Mouse (Mus musculus): ENCODE measurements around the gene Sf3b2. TPM values are rescaled to one million over a fixed set of nuclear protein-coding genes. Genes with fewer than 3 reads are reported as not detected.
"Not testable (repeated sequence)": the region's sequence is repeated elsewhere in the genome, so short reads cannot be mapped to it uniquely, and the experiment has no call there.

Sf3b2 gene
- polyA plus RNA-seq, 1 experiment from 2014 or later, result 322 TPM

DNA sequence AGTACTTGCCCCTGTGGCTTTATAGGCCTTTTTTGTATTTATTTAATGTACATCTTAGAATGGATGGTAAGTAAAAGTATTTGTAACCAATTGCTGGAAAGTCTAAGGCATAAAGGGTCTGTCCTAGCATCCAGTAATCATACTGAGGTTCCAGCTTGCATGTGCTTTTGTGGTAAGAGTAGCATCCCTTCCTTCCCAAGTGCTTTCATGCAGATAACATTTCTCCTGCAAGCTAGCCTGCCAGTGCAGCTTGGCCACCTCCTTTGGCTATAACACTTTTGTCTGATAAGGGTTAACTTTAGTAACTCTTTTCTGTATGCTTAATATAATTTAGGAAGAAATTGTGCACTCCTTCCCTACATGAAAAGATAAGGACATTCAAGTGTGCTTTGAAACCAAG, 27.2 kb downstream of the Sf3b2 start:
- Histone ChIP-seq H3K27ac (ENCODE audit: low read length) (no peak overlapping the region), H3K27me3 (ENCODE audit: control insufficient read depth, insufficient read depth, low read depth, low read length) (no peaks in the 10 kb centered on the region), H3K4me3 (ENCODE audit: low read length) (no peak overlapping the region), H3K36me3 (ENCODE audit: control insufficient read depth, insufficient read depth, low read length) (no peaks in the 10 kb centered on the region), H3K4me1 (replicated peaks; ENCODE audit: control insufficient read depth, insufficient read depth, low read length) (peaks cover 6% of the 10 kb centered on the region), H3K4me2 (ENCODE audit: low read depth, low read length) (no peak overlapping the region), H3K9me3 (ENCODE audit: control insufficient read depth, low read length) (no peaks in the 10 kb centered on the region), H3K9ac (ENCODE audit: low read length) (no peak overlapping the region)
- no peak for ATAC-seq (ENCODE audit: low read depth)

DNA sequence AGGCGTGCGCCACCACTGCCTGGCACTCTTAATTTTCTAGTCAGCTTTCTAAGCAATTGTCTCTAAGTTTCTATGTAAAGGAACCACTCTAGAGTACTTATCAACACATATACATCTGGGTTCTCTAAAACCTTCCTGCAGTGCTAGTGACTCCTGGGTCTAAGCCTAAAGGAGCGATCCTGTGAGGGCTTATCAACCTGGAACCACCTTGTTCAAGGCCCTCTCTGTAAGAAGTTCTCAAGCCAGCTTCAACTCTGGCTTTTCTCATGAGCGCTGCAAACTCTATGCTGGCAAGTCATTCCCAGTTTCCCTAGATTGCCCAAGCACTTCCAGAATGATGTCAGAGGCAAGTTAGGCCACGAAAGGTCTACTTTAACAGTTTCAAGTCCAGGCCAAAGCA, 28.2 kb downstream of the Sf3b2 start:
- Histone ChIP-seq H3K27ac (ENCODE audit: low read length) (no peak overlapping the region), H3K4me1 (replicated peaks; ENCODE audit: control insufficient read depth, insufficient read depth, low read length) (peaks cover 5% of the 10 kb centered on the region), H3K27me3 (ENCODE audit: control insufficient read depth, insufficient read depth, low read depth, low read length) (no peaks in the 10 kb centered on the region), H3K4me2 (ENCODE audit: low read depth, low read length) (no peak overlapping the region), H3K4me3 (ENCODE audit: low read length) (no peak overlapping the region), H3K9me3 (ENCODE audit: control insufficient read depth, low read length) (no peaks in the 10 kb centered on the region), H3K9ac (ENCODE audit: low read length) (no peak overlapping the region), H3K36me3 (ENCODE audit: control insufficient read depth, insufficient read depth, low read length) (no peaks in the 10 kb centered on the region)
- WGBS, result 92% methylated on average over 5 of the region's 5 CpGs
- ATAC-seq (ENCODE audit: low read depth), result no peak

DNA sequence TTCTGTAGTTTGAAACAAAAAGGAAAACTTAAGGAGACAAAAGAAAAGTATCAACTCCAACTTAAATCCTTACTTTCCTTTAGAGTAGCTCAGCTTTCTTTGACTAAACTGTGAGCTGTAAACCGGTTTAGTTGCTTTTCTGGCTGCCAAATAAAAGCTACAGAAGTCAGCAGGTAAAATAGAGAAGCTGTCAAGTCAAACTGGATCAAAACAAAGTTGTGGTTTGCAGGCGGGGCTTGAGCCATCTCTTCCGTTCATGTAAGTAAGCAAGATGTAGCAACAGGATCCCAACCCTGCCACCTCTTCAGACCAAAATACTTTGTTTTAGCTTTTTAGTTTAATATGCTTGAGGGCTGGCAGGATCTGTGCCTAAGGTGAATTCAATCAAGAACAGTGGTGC, 38.1 kb downstream of the Sf3b2 start:
- H3K4me2 ChIP-seq (ENCODE audit: low read depth, low read length), result no peak overlapping the region
- no peak overlapping the region for H3K27ac ChIP-seq (ENCODE audit: low read length)
- no peaks in the 10 kb centered on the region for H3K27me3 ChIP-seq (ENCODE audit: control insufficient read depth, insufficient read depth, low read depth, low read length)
- H3K4me3 ChIP-seq (ENCODE audit: low read length), result no peak overlapping the region
- H3K4me1 ChIP-seq (replicated peaks; ENCODE audit: control insufficient read depth, insufficient read depth, low read length), result no peaks in the 10 kb centered on the region
- 38% methylated on average over 3 of the region's 3 CpGs for WGBS
- no peaks in the 10 kb centered on the region for H3K9me3 ChIP-seq (ENCODE audit: control insufficient read depth, low read length)
- ATAC-seq (ENCODE audit: low read depth), result no peak
- no peaks in the 10 kb centered on the region for H3K36me3 ChIP-seq (ENCODE audit: control insufficient read depth, insufficient read depth, low read length)
- H3K9ac ChIP-seq (ENCODE audit: low read length), result no peak overlapping the region

DNA sequence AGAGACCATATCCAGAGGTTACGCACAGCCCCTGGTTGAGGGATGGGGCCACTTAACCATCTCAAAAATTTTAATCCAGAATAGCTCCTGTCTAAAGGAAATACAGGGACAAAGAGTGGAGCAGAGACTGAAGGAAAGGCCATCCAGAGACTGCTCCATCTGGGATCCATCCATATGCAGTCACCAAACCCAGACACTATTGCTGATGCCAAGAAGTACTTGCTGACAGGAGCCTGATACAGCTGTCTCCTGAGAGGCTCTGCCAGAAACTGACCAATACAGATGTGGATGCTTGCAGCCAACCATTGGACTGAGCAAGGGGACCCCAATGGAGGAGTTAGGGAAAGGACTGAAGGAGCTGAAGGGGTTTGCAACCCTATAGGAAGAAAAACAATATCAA, 58.3 kb downstream of the Sf3b2 start:
- H3K9me3 ChIP-seq (ENCODE audit: control insufficient read depth, low read length); H3K9ac ChIP-seq (ENCODE audit: low read length); H3K27me3 ChIP-seq (ENCODE audit: control insufficient read depth, insufficient read depth, low read depth, low read length); H3K4me1 ChIP-seq (replicated peaks; ENCODE audit: control insufficient read depth, insufficient read depth, low read length); H3K4me2 ChIP-seq (ENCODE audit: low read depth, low read length); H3K27ac ChIP-seq (ENCODE audit: low read length); H3K4me3 ChIP-seq (ENCODE audit: low read length); H3K36me3 ChIP-seq (ENCODE audit: control insufficient read depth, insufficient read depth, low read length): not testable (repeated sequence)
- 87% methylated on average over 1 of the region's 1 CpGs for WGBS
- peak; percentile 71 for ATAC-seq (ENCODE audit: low read depth)

DNA sequence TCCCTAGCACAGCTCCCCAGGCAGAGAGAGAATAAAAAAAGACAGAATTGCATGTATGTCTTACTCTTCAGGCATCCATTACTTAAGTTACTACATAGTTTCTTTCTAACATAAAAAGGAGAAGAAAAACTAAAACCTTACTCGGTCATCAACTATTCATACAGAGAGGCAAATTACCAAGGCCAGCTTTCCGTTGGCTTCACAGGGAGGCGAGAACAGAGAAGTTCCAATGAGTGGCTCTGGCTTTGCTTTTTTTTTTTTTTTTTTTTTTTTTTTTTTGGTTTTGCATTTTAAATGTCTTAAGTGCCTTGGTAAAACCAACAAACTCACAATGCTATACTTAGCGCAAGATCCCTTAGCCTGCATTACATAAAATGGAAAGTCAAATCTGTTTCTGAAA, 62.6 kb downstream of the Sf3b2 start:
- H3K9me3 ChIP-seq (ENCODE audit: control insufficient read depth, low read length), result no peaks in the 10 kb centered on the region
- H3K4me1 ChIP-seq (replicated peaks; ENCODE audit: control insufficient read depth, insufficient read depth, low read length), result no peaks in the 10 kb centered on the region
- H3K4me3 ChIP-seq (ENCODE audit: low read length), result no peak overlapping the region
- WGBS, result 84% methylated on average over 4 of the region's 4 CpGs
- H3K9ac ChIP-seq (ENCODE audit: low read length), result no peak overlapping the region
- H3K36me3 ChIP-seq (ENCODE audit: control insufficient read depth, insufficient read depth, low read length), result no peaks in the 10 kb centered on the region
- no peak overlapping the region for H3K4me2 ChIP-seq (ENCODE audit: low read depth, low read length)
- H3K27me3 ChIP-seq (ENCODE audit: control insufficient read depth, insufficient read depth, low read depth, low read length), result no peaks in the 10 kb centered on the region
- no peak for ATAC-seq (ENCODE audit: low read depth)
- no peak overlapping the region for H3K27ac ChIP-seq (ENCODE audit: low read length)

DNA sequence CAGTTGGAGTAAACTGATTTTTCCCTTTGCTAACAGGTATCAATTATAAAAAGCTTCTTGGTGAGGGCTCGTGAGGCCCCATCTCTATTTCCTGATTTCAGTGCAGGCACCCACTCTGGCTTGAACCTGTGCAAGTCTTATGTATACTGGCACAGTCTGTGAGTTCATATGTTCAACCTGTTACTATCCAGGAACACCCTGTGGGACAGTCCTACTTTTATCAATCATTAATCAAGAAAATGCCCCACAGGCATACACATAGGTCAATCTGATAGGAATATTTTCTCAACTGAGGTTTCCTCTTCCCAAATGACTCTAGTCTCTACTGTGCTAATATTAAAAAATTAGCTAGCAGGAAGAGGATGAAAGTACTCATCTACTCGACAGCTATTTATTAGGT, 65.1 kb downstream of the Sf3b2 start:
- no peak overlapping the region for H3K4me2 ChIP-seq (ENCODE audit: low read depth, low read length)
- no peaks in the 10 kb centered on the region for H3K9me3 ChIP-seq (ENCODE audit: control insufficient read depth, low read length)
- WGBS, result 79% methylated on average over 2 of the region's 2 CpGs
- H3K4me1 ChIP-seq (replicated peaks; ENCODE audit: control insufficient read depth, insufficient read depth, low read length), result no peaks in the 10 kb centered on the region
- no peak overlapping the region for H3K4me3 ChIP-seq (ENCODE audit: low read length)
- H3K9ac ChIP-seq (ENCODE audit: low read length), result no peak overlapping the region
- no peak for ATAC-seq (ENCODE audit: low read depth)
- no peaks in the 10 kb centered on the region for H3K27me3 ChIP-seq (ENCODE audit: control insufficient read depth, insufficient read depth, low read depth, low read length)
- no peak overlapping the region for H3K27ac ChIP-seq (ENCODE audit: low read length)
- no peaks in the 10 kb centered on the region for H3K36me3 ChIP-seq (ENCODE audit: control insufficient read depth, insufficient read depth, low read length)

DNA sequence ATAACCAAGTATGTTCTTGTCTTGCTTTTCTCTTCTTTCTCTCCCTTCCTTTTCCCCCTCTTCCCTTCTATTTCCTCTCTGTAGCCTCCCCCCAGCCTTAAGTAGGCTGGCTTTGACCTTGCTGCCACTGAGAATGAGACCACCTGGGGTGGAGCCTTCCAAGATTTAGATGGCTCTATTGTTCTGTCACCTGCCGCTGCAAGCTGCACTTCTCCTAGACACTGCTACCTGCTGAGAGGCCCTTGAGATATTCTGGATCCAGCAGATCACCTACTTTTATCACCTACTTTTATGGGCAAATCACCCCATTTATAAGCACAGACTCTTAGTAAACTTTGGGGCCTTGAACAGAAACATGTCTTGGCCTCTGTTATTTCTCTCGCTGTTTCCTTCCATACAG, 70.6 kb downstream of the Sf3b2 start:
- Histone ChIP-seq H3K4me3 (ENCODE audit: low read length) (no peak overlapping the region), H3K9me3 (ENCODE audit: control insufficient read depth, low read length) (no peaks in the 10 kb centered on the region), H3K27me3 (ENCODE audit: control insufficient read depth, insufficient read depth, low read depth, low read length) (no peaks in the 10 kb centered on the region), H3K9ac (ENCODE audit: low read length) (no peak overlapping the region), H3K4me2 (ENCODE audit: low read depth, low read length) (no peak overlapping the region), H3K4me1 (replicated peaks; ENCODE audit: control insufficient read depth, insufficient read depth, low read length) (no peaks in the 10 kb centered on the region), H3K36me3 (ENCODE audit: control insufficient read depth, insufficient read depth, low read length) (no peaks in the 10 kb centered on the region), H3K27ac (ENCODE audit: low read length) (no peak overlapping the region)
- no peak for ATAC-seq (ENCODE audit: low read depth)
- 53% methylated on average over 2 of the region's 2 CpGs for WGBS

DNA sequence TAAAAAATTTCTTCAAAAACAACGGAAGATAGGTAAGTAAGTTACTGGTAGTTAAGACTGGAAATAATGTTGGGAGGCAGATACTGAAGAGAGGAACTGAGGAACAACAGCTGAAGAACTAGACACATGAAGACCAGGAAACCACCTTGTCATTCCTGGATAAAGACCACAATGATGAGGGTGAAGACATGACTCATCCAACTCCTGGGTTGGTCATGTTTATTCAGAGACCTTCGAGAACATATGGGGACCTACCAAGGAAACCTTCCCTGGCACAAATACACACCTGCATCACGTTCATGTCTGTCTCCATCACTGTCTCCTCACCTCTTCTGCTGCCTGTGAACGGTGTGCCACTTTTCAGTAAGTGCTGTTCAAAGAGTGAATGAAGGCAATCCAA, 71.2 kb downstream of the Sf3b2 start:
- H3K36me3 ChIP-seq (ENCODE audit: control insufficient read depth, insufficient read depth, low read length), result no peaks in the 10 kb centered on the region
- ATAC-seq (ENCODE audit: low read depth), result no peak
- WGBS, result 77% methylated on average over 4 of the region's 4 CpGs
- H3K4me2 ChIP-seq (ENCODE audit: low read depth, low read length), result no peak overlapping the region
- no peaks in the 10 kb centered on the region for H3K9me3 ChIP-seq (ENCODE audit: control insufficient read depth, low read length)
- no peak overlapping the region for H3K27ac ChIP-seq (ENCODE audit: low read length)
- no peak overlapping the region for H3K9ac ChIP-seq (ENCODE audit: low read length)
- H3K4me1 ChIP-seq (replicated peaks; ENCODE audit: control insufficient read depth, insufficient read depth, low read length), result no peaks in the 10 kb centered on the region
- H3K4me3 ChIP-seq (ENCODE audit: low read length), result no peak overlapping the region
- no peaks in the 10 kb centered on the region for H3K27me3 ChIP-seq (ENCODE audit: control insufficient read depth, insufficient read depth, low read depth, low read length)

Other genes with a start within 250 kb of the Sf3b2 start
- gene Rin1, start 245.0 kb downstream of the Sf3b2 start, polyA plus RNA-seq (2015; fragmentation: Nextera tagmentation; extraction: Ambion mirVana), result 3.7 and 4.2 TPM in 2 replicates
- gene Cd248, start 227.4 kb downstream of the Sf3b2 start, polyA plus RNA-seq (2015; fragmentation: Nextera tagmentation; extraction: Ambion mirVana), result 69.1 and 80.6 TPM in 2 replicates
- 3.6 and 3.8 TPM in 2 replicates for gene Tmem151a, start 209.9 kb downstream of the Sf3b2 start, polyA plus RNA-seq (2015; fragmentation: Nextera tagmentation; extraction: Ambion mirVana)
- gene Yif1a, start 206.9 kb downstream of the Sf3b2 start, polyA plus RNA-seq (2015; fragmentation: Nextera tagmentation; extraction: Ambion mirVana), result 95.3 and 101 TPM in 2 replicates
- gene Cnih2, start 196.9 kb downstream of the Sf3b2 start, polyA plus RNA-seq (2015; fragmentation: Nextera tagmentation; extraction: Ambion mirVana), result 5.6 and 7.0 TPM in 2 replicates
- gene Rab1b, start 188.4 kb downstream of the Sf3b2 start, polyA plus RNA-seq (2015; fragmentation: Nextera tagmentation; extraction: Ambion mirVana), result 289 and 295 TPM in 2 replicates
- gene Klc2, start 176.9 kb downstream of the Sf3b2 start, polyA plus RNA-seq (2015; fragmentation: Nextera tagmentation; extraction: Ambion mirVana), result 14.6 and 17.0 TPM in 2 replicates
- 16.5 and 21.0 TPM in 2 replicates for gene Pacs1, start 22.3 kb downstream of the Sf3b2 start, polyA plus RNA-seq (2015; fragmentation: Nextera tagmentation; extraction: Ambion mirVana)
- 1.4 and 2.0 TPM in 2 replicates for gene Gal3st3, start 2.9 kb upstream of the Sf3b2 start, polyA plus RNA-seq (2015; fragmentation: Nextera tagmentation; extraction: Ambion mirVana)
- gene Catsper1, start 40.3 kb upstream of the Sf3b2 start, polyA plus RNA-seq (2015; fragmentation: Nextera tagmentation; extraction: Ambion mirVana), result not detected in 2 replicates
- 0.67 and 1.4 TPM in 2 replicates for gene Cst6, start 54.1 kb upstream of the Sf3b2 start, polyA plus RNA-seq (2015; fragmentation: Nextera tagmentation; extraction: Ambion mirVana)
- 49.4 and 50.1 TPM in 2 replicates for gene Eif1ad, start 71.3 kb upstream of the Sf3b2 start, polyA plus RNA-seq (2015; fragmentation: Nextera tagmentation; extraction: Ambion mirVana)
- 433 and 448 TPM in 2 replicates for gene Banf1, start 71.7 kb upstream of the Sf3b2 start, polyA plus RNA-seq (2015; fragmentation: Nextera tagmentation; extraction: Ambion mirVana)
- 67.4 and 69.7 TPM in 2 replicates for gene Sart1, start 93.2 kb upstream of the Sf3b2 start, polyA plus RNA-seq (2015; fragmentation: Nextera tagmentation; extraction: Ambion mirVana)
- 1.3 and 1.5 TPM in 2 replicates for gene Tsga10ip, start 107.1 kb upstream of the Sf3b2 start, polyA plus RNA-seq (2015; fragmentation: Nextera tagmentation; extraction: Ambion mirVana)
- 263 and 265 TPM in 2 replicates for gene Drap1, start 129.5 kb upstream of the Sf3b2 start, polyA plus RNA-seq (2015; fragmentation: Nextera tagmentation; extraction: Ambion mirVana)
- gene AI837181, start 129.7 kb upstream of the Sf3b2 start, polyA plus RNA-seq (2015; fragmentation: Nextera tagmentation; extraction: Ambion mirVana), result 20.7 and 28.3 TPM in 2 replicates
- gene Fosl1, start 152.1 kb upstream of the Sf3b2 start, polyA plus RNA-seq (2015; fragmentation: Nextera tagmentation; extraction: Ambion mirVana), result not detected in 2 replicates
- 7.5 and 7.7 TPM in 2 replicates for gene Ccdc85b, start 162.4 kb upstream of the Sf3b2 start, polyA plus RNA-seq (2015; fragmentation: Nextera tagmentation; extraction: Ambion mirVana)
- gene Fibp, start 165.2 kb upstream of the Sf3b2 start, polyA plus RNA-seq (2015; fragmentation: Nextera tagmentation; extraction: Ambion mirVana), result 111 and 119 TPM in 2 replicates
- 2.2 and 3.8 TPM in 2 replicates for gene Ctsw, start 173.1 kb upstream of the Sf3b2 start, polyA plus RNA-seq (2015; fragmentation: Nextera tagmentation; extraction: Ambion mirVana)
- gene Efemp2, start 178.5 kb upstream of the Sf3b2 start, polyA plus RNA-seq (2015; fragmentation: Nextera tagmentation; extraction: Ambion mirVana), result 197 and 200 TPM in 2 replicates
- gene Mus81, start 192.9 kb upstream of the Sf3b2 start, polyA plus RNA-seq (2015; fragmentation: Nextera tagmentation; extraction: Ambion mirVana), result 45.7 and 51.4 TPM in 2 replicates
- 2,553 and 2,793 TPM in 2 replicates for gene Cfl1, start 195.0 kb upstream of the Sf3b2 start, polyA plus RNA-seq (2015; fragmentation: Nextera tagmentation; extraction: Ambion mirVana)
- not detected in 2 replicates for gene 1700020D05Rik, start 208.3 kb upstream of the Sf3b2 start, polyA plus RNA-seq (2015; fragmentation: Nextera tagmentation; extraction: Ambion mirVana)
- 7.4 and 7.7 TPM in 2 replicates for gene Snx32, start 215.1 kb upstream of the Sf3b2 start, polyA plus RNA-seq (2015; fragmentation: Nextera tagmentation; extraction: Ambion mirVana)

All from lung, embryonic 16.5 days (tissue).